Mouse (Mus musculus) ES-Bruce4 (cell line): Measurements from ENCODE around the gene Cops4. TPM values are rescaled to one million over a fixed set of nuclear protein-coding genes. Genes with fewer than 3 reads are reported as not detected.

ENCODE experiments used
- H3K27ac ChIP-seq: 2 replicates; pipeline ENCODE4 v1.5.1; 2012; ENCODE audit warnings: low read length, inconsistent platforms; ENCODE audit not compliant: insufficient read depth
- H3K27me3 ChIP-seq: 2 replicates; pipeline ENCODE4 v1.6.1; 2012; ENCODE audit warnings: mild to moderate bottlenecking, low read length, inconsistent platforms; ENCODE audit not compliant: control insufficient read depth, poor library complexity, insufficient read depth, severe bottlenecking
- H3K36me3 ChIP-seq: 2 replicates; pipeline ENCODE4 v1.6.1; 2012; ENCODE audit warnings: inconsistent platforms, mild to moderate bottlenecking, low read length, moderate library complexity; ENCODE audit not compliant: control insufficient read depth, poor library complexity, insufficient read depth, severe bottlenecking
- H3K4me1 ChIP-seq: one replicate; pipeline ENCODE4 v1.8.1; 2011; ENCODE audit warnings: low read length; ENCODE audit not compliant: control insufficient read depth, insufficient read depth
- H3K4me3 ChIP-seq: 2 replicates; pipeline ENCODE4 v1.5.1; 2011; ENCODE audit warnings: low read depth, mild to moderate bottlenecking, low read length
- H3K9ac ChIP-seq: 2 replicates; pipeline ENCODE4 v1.6.1; 2012; ENCODE audit warnings: low read depth, mild to moderate bottlenecking, inconsistent platforms; ENCODE audit not compliant: poor library complexity, severe bottlenecking
- H3K9me3 ChIP-seq: replicated peaks from 2 replicates; pipeline ENCODE4 v1.6.1; 2012; ENCODE audit warnings: mild to moderate bottlenecking, low read length, inconsistent platforms; ENCODE audit not compliant: control insufficient read depth, poor library complexity, insufficient read depth, severe bottlenecking
- CTCF ChIP-seq: IDR thresholded peaks from one replicate; pipeline ENCODE4 v1.8.1; 2011; ENCODE audit warnings: low read depth, low read length
- EP300 ChIP-seq: IDR thresholded peaks from 2 replicates; pipeline ENCODE4 v1.6.1; 2011; ENCODE audit warnings: low read depth, low read length; ENCODE audit not compliant: insufficient read depth
- POLR2A ChIP-seq: IDR thresholded peaks from one replicate; pipeline ENCODE4 v1.8.1; 2011; ENCODE audit warnings: low read length; ENCODE audit not compliant: insufficient read depth
- polyA plus RNA-seq: library from polyadenylated mRNA; stranded (reverse); fragments of >200 nt; gene quantifications from 2 replicates; pipeline ENCODE4 v1.2.4, GENCODE M21; 2011; ENCODE audit warnings: low read depth; ENCODE audit not compliant: missing spikeins, insufficient read depth, insufficient read length

Cops4 gene
- polyA plus RNA-seq, 1 experiment = 118 TPM

GRCm38 (mm10) chr5:100524921-100525320, 6.8 kb downstream of the Cops4 start:
- H3K9me3 ChIP-seq = no peaks in the 10 kb centered on the region
- H3K4me1 ChIP-seq = no peaks in the 10 kb centered on the region
- no peak overlapping the region for H3K4me3 ChIP-seq
- H3K9ac ChIP-seq = no peak overlapping the region
- H3K36me3 ChIP-seq = peaks cover 8% of the 10 kb centered on the region
- H3K27ac ChIP-seq = no peak overlapping the region
- TF ChIP-seq CTCF = no peak
- no peak for TF ChIP-seq POLR2A
- TF ChIP-seq EP300 = no peak
- no peaks in the 10 kb centered on the region for H3K27me3 ChIP-seq

GRCm38 (mm10) chr5:100525620-100526019, 7.5 kb downstream of the Cops4 start:
- Histone ChIP-seq H3K27ac (no peak overlapping the region), H3K9ac (no peak overlapping the region), H3K4me1 (no peaks in the 10 kb centered on the region), H3K27me3 (no peaks in the 10 kb centered on the region), H3K4me3 (no peak overlapping the region), H3K36me3 (peaks cover 15% of the 10 kb centered on the region), H3K9me3 (no peaks in the 10 kb centered on the region)
- TF ChIP-seq POLR2A = no peak
- no peak for TF ChIP-seq EP300
- no peak for TF ChIP-seq CTCF

- no peak overlapping the region for H3K4me3 ChIP-seq
Measured at GRCm38 (mm10) chr5:100526164-100526563, 8.1 kb downstream of the Cops4 start.

GRCm38 (mm10) chr5:100535826-100536225, 17.7 kb downstream of the Cops4 start:
- no peak overlapping the region for H3K4me3 ChIP-seq
- no peak overlapping the region for H3K27ac ChIP-seq
- H3K36me3 ChIP-seq = peaks cover 18% of the 10 kb centered on the region

More at GRCm38 (mm10) chr5:100526164-100526563, 8.1 kb downstream of the Cops4 start:
- peaks cover 18% of the 10 kb centered on the region for H3K36me3 ChIP-seq
- H3K9ac ChIP-seq = no peak overlapping the region
- TF ChIP-seq CTCF = no peak
- TF ChIP-seq POLR2A = no peak
- no peak for TF ChIP-seq EP300
- no peaks in the 10 kb centered on the region for H3K9me3 ChIP-seq
- no peaks in the 10 kb centered on the region for H3K4me1 ChIP-seq
- no peak overlapping the region for H3K27ac ChIP-seq
- H3K27me3 ChIP-seq = no peaks in the 10 kb centered on the region

GRCm38 (mm10) chr5:100536638-100537037, 18.5 kb downstream of the Cops4 start:
- TF ChIP-seq CTCF (peak; percentile 40), POLR2A (no peak), EP300 (no peak)
- Histone ChIP-seq H3K4me1 (no peaks in the 10 kb centered on the region), H3K27ac (no peak overlapping the region)

More at GRCm38 (mm10) chr5:100535826-100536225, 17.7 kb downstream of the Cops4 start:
- Histone ChIP-seq H3K4me1 (no peaks in the 10 kb centered on the region), H3K9ac (no peak overlapping the region), H3K27me3 (no peaks in the 10 kb centered on the region), H3K9me3 (no peaks in the 10 kb centered on the region)
- no peak for TF ChIP-seq EP300
- TF ChIP-seq POLR2A = no peak
- TF ChIP-seq CTCF = no peak

GRCm38 (mm10) chr5:100546294-100547080, 28.4 kb downstream of the Cops4 start:
- Histone ChIP-seq H3K27ac (no peak overlapping the region), H3K4me1 (no peaks in the 10 kb centered on the region), H3K36me3 (peaks cover 31% of the 10 kb centered on the region), H3K9ac (no peak overlapping the region), H3K27me3 (no peaks in the 10 kb centered on the region), H3K4me3 (no peak overlapping the region), H3K9me3 (no peaks in the 10 kb centered on the region)
- TF ChIP-seq EP300 (no peak), CTCF (no peak), POLR2A (no peak)

More at GRCm38 (mm10) chr5:100536638-100537037, 18.5 kb downstream of the Cops4 start:
- H3K27me3 ChIP-seq = no peaks in the 10 kb centered on the region
- no peaks in the 10 kb centered on the region for H3K9me3 ChIP-seq
- H3K9ac ChIP-seq = no peak overlapping the region
- H3K4me3 ChIP-seq = no peak overlapping the region
- H3K36me3 ChIP-seq = peaks cover 18% of the 10 kb centered on the region
